ENCODE assay signal across 8 mouse cellular contexts in genomic region chr9:65293973-65294715, GRCm38 (mm10). TPM values are rescaled to one million over a fixed set of nuclear protein-coding genes. Genes with fewer than 3 reads are reported as not detected.
DNase-seq lines count a peak whose midpoint lies in the region; ATAC-seq lines count a peak whose summit lies in the region.

Gene Clpx, plus strand, starts transcription at chr9:65294260.

- peak; percentile 97 for ATAC-seq in hindbrain, embryonic 12.5 days (ENCODE audit: low FRiP score)

- under 1% methylated on average over 70 of the region's 71 CpGs for WGBS in hindbrain, embryonic 12.5 days

- DNase-seq in NIH3T3 (ENCODE audit: low read depth), result peak; percentile 99
- peak; percentile 99 for DNase-seq in cerebellum, postnatal 10 days
- DNase-seq in frontal cortex, postnatal 10 days (ENCODE audit: low spot score in 2 of 2), result peak; percentile 95 to 97
- peak; percentile 95 to 99 for DNase-seq in layer of hippocampus, postnatal 14 days (ENCODE audit: low spot score in 2 of 2)
- DNase-seq in lung, postnatal 14 days, result peak; percentile 98
- peak; percentile 98 for DNase-seq in retina, adult 2 months (ENCODE audit: low read depth, low spot score)
- peak; percentile 97 to 98 for DNase-seq in thymus, postnatal 36 days

- H3K27ac ChIP-seq in hindbrain, embryonic 12.5 days, result peak within 1 kb of the TSS; percentile 91

- H3K9me3 ChIP-seq in hindbrain, embryonic 12.5 days (replicated peaks), result no peaks in the 10 kb centered on the region

- peaks cover 20% of the 10 kb centered on the region for H3K4me1 ChIP-seq in hindbrain, embryonic 12.5 days

- no peaks in the 10 kb centered on the region for H3K27me3 ChIP-seq in hindbrain, embryonic 12.5 days

- peak within 1 kb of the TSS; percentile 95 for H3K4me3 ChIP-seq in hindbrain, embryonic 12.5 days

- peak within 1 kb of the TSS; percentile 96 for H3K9ac ChIP-seq in hindbrain, embryonic 12.5 days

- peak within 1 kb of the TSS; percentile 88 for H3K4me2 ChIP-seq in hindbrain, embryonic 12.5 days (replicated peaks)

- 0 out of 2 replicates have a peak, but pooled peaks cover 3% of the 10 kb centered on the region for H3K36me3 ChIP-seq in hindbrain, embryonic 12.5 days

RNA-seq across cellular contexts. Expression of gene Clpx, which starts in this region (rescaled TPM):
- 47.4 and 54.7 TPM in 2 replicates for polyA plus RNA-seq in hindbrain, embryonic 12.5 days (2016; fragmentation: Nextera tagmentation; extraction: Ambion mirVana)
- 10 to 100 TPM; 30.4 to 30.8 TPM for total RNA-seq in layer of hippocampus, postnatal 14 days (2021)

Comparison
In these comparisons a context has a peak if more than half of its experiments do, and no peak if none do; other contexts are left out.
1. Peak in every context shown above with its lines: DNase-seq, ATAC-seq, H3K4me3 ChIP-seq and H3K27ac ChIP-seq.